Mouse (Mus musculus) olfactory bulb, adult 2 months (tissue): Measurements from ENCODE around the gene Minpp1.

ENCODE experiments used
- CTCF ChIP-seq: fragments of 200-500 bp; IDR thresholded peaks from 2 replicates; pipeline ENCODE4 v1.5.1; 2012; ENCODE audit warnings: low read depth, mild to moderate bottlenecking, low read length, moderate library complexity; ENCODE audit not compliant: insufficient read depth
- POLR2A ChIP-seq: fragments of 200-500 bp; IDR thresholded peaks from 2 replicates; pipeline ENCODE4 v1.6.1; 2012; ENCODE audit warnings: mild to moderate bottlenecking, low read depth, low read length, moderate library complexity; ENCODE audit not compliant: insufficient read depth

- TF ChIP-seq CTCF (no peak), POLR2A (no peak)
Measured at GRCm38 (mm10) chr19:32522753-32523307, 37.3 kb downstream of the Minpp1 start.
